Mouse (Mus musculus): ENCODE measurements around the gene St6galnac3. TPM values are rescaled to one million over a fixed set of nuclear protein-coding genes. Genes with fewer than 3 reads are reported as not detected.

The St6galnac3 gene
- polyA plus RNA-seq, 2 experiments from 2014 or later, result 44.8 to 46.3 TPM

- no peak for ATAC-seq
Measured at GRCm38 (mm10) chr3:153689793-153690291, 35.1 kb downstream of the St6galnac3 start.

GRCm38 (mm10) chr3:153687896-153688295 lies 37.1 kb downstream of the St6galnac3 start:
- no peak for ATAC-seq

- ATAC-seq, result no peak
Measured at GRCm38 (mm10) chr3:153684909-153685308, 40.1 kb downstream of the St6galnac3 start.

- ATAC-seq, result no peak
Measured at GRCm38 (mm10) chr3:153682303-153682702, 42.7 kb downstream of the St6galnac3 start.

GRCm38 (mm10) chr3:153681720-153682119 lies 43.3 kb downstream of the St6galnac3 start:
- no peak for ATAC-seq

GRCm38 (mm10) chr3:153675832-153676231 lies 49.1 kb downstream of the St6galnac3 start:
- no peak for ATAC-seq

GRCm38 (mm10) chr3:153675073-153675472 lies 49.9 kb downstream of the St6galnac3 start:
- no peak for ATAC-seq

GRCm38 (mm10) chr3:153674359-153674758 lies 50.6 kb downstream of the St6galnac3 start:
- no peak for ATAC-seq

- ATAC-seq, result no peak
Measured at GRCm38 (mm10) chr3:153673451-153673850, 51.5 kb downstream of the St6galnac3 start.

- no peak for ATAC-seq
Measured at GRCm38 (mm10) chr3:153670953-153671674, 53.9 kb downstream of the St6galnac3 start.

- ATAC-seq, result no peak
Measured at GRCm38 (mm10) chr3:153669737-153670435, 55.1 kb downstream of the St6galnac3 start.

- no peak for ATAC-seq
Measured at GRCm38 (mm10) chr3:153669329-153669728, 55.6 kb downstream of the St6galnac3 start.

- ATAC-seq, result no peak
Measured at GRCm38 (mm10) chr3:153668447-153669290, 56.3 kb downstream of the St6galnac3 start.

- ATAC-seq, result no peak
Measured at GRCm38 (mm10) chr3:153664696-153665095, 60.3 kb downstream of the St6galnac3 start.

GRCm38 (mm10) chr3:153663841-153664427 lies 61.0 kb downstream of the St6galnac3 start:
- no peak for ATAC-seq

GRCm38 (mm10) chr3:153662796-153663195 lies 62.2 kb downstream of the St6galnac3 start:
- no peak for ATAC-seq

- no peak for ATAC-seq
Measured at GRCm38 (mm10) chr3:153661927-153662326, 63.0 kb downstream of the St6galnac3 start.

GRCm38 (mm10) chr3:153659575-153660168 lies 65.3 kb downstream of the St6galnac3 start:
- no peak for ATAC-seq

- peak; percentile 93 for ATAC-seq
Measured at GRCm38 (mm10) chr3:153658051-153658777, 66.8 kb downstream of the St6galnac3 start.

- ATAC-seq, result no peak
Measured at GRCm38 (mm10) chr3:153655071-153655470, 69.9 kb downstream of the St6galnac3 start.

- no peak for ATAC-seq
Measured at GRCm38 (mm10) chr3:153652850-153653249, 72.1 kb downstream of the St6galnac3 start.
